Mouse (Mus musculus) erythroblast, embryonic 14.5 days (primary cell): ENCODE measurements around the gene Adgrf5. TPM values are rescaled to one million over a fixed set of nuclear protein-coding genes. Genes with fewer than 3 reads are reported as not detected.

Experiments used
- H3K27me3 ChIP-seq: 2 replicates; pipeline ENCODE4 v1.6.1; 2012; ENCODE audit warnings: inconsistent platforms; ENCODE audit not compliant: control insufficient read depth
- H3K36me3 ChIP-seq: 2 replicates; pipeline ENCODE4 v1.6.1; 2012; ENCODE audit warnings: mild to moderate bottlenecking, inconsistent platforms; ENCODE audit not compliant: control insufficient read depth
- H3K4me1 ChIP-seq: 2 replicates; pipeline ENCODE4 v1.6.1; 2012; ENCODE audit warnings: inconsistent platforms; ENCODE audit not compliant: control insufficient read depth
- H3K4me3 ChIP-seq: replicated peaks from 2 replicates; pipeline ENCODE3; 2012; ENCODE audit warnings: moderate library complexity, mild to moderate bottlenecking, inconsistent platforms
- H3K9me3 ChIP-seq: 2 replicates; pipeline ENCODE4 v1.6.1; 2012; ENCODE audit warnings: low read length, inconsistent platforms, mixed read lengths; ENCODE audit not compliant: control insufficient read depth
- GATA1 ChIP-seq: IDR thresholded peaks from 2 replicates; pipeline ENCODE4 v1.6.1; 2012; ENCODE audit warnings: low read length, inconsistent platforms, mixed read lengths
- TAL1 ChIP-seq: IDR thresholded peaks from 3 replicates; pipeline ENCODE4 v1.6.1; 2012; ENCODE audit warnings: low read length, inconsistent platforms, mixed read lengths
- polyA plus RNA-seq: library from polyadenylated mRNA; stranded (reverse); fragments of >175 nt; gene quantifications from 2 replicates; pipeline ENCODE4 v1.2.3, GENCODE M21; 2012

The Adgrf5 gene
- polyA plus RNA-seq, 1 experiment, result not detected

DNA sequence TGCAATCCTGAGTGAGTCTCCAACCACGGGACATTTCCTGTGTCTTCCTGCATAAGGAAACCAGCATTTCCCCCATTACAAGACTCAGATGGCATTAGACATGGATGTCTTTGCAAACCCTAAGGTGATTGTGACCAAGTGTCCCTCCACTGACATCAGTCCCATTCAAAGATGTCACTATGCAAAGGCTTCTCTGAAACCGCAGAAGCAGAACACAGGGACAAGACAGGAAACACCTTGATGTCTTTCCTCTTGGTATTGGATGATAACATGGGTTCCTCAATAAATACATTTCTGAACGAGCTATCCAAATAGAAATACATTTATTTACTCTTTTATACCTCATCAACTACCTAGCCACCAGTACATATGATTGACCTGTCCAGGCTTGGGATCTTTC, 141.0 kb downstream of the Adgrf5 start:
- Histone ChIP-seq H3K36me3 (no peaks in the 10 kb centered on the region), H3K27me3 (no peaks in the 10 kb centered on the region), H3K4me3 (no peak overlapping the region), H3K4me1 (no peaks in the 10 kb centered on the region), H3K9me3 (no peaks in the 10 kb centered on the region)
- TF ChIP-seq TAL1 (no peak), GATA1 (no peak)

DNA sequence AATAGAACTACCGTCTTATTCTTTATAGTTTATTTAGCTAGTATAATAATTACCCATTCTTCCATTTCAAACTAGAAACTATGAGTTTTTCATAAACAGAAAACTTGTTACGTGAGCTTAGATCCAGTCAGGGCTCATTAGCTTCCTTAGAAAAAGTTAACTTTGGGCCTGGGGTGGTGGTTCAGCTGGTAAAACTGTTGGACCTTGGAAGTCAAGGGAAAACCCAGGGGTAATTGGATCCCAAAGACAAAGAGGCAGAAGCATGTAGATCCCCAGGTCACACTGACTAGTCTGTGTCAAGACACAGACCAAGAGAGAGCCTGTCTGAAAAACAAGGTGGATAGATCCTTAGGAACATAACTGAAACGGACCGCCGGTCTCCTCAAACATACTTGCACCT, 141.4 kb downstream of the Adgrf5 start:
- Histone ChIP-seq H3K36me3 (no peaks in the 10 kb centered on the region), H3K27me3 (no peaks in the 10 kb centered on the region), H3K9me3 (no peaks in the 10 kb centered on the region), H3K4me1 (no peaks in the 10 kb centered on the region), H3K4me3 (no peak overlapping the region)
- TF ChIP-seq GATA1, result no peak
- TF ChIP-seq TAL1, result no peak

DNA sequence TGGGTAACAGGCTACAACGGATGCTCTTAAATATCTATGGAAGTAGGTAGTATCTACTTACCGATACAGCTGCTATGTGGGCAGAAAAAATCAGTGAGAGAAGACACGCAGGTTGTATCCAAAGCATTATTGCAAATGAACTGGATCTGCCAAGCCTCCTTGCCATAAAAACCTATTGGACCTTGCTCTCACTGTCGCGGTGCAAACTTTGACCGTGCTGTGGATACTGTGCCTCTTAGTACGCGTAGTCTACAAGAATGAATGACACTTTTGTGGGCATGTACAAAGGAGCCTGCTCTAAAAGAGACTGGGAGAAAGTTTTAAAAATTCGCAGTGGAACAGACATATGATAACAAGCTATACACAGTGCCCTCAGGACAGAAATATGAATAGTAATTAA, 142.3 kb downstream of the Adgrf5 start, which contains the start of gene Mep1a:
Gene Mep1a (minus strand): TSS at position 221 of the 400 bp plus-strand sequence.
- H3K4me3 ChIP-seq, result no peak within 1 kb of the TSS
- TF ChIP-seq TAL1, result no peak
- no peaks in the 10 kb centered on the region for H3K4me1 ChIP-seq

DNA sequence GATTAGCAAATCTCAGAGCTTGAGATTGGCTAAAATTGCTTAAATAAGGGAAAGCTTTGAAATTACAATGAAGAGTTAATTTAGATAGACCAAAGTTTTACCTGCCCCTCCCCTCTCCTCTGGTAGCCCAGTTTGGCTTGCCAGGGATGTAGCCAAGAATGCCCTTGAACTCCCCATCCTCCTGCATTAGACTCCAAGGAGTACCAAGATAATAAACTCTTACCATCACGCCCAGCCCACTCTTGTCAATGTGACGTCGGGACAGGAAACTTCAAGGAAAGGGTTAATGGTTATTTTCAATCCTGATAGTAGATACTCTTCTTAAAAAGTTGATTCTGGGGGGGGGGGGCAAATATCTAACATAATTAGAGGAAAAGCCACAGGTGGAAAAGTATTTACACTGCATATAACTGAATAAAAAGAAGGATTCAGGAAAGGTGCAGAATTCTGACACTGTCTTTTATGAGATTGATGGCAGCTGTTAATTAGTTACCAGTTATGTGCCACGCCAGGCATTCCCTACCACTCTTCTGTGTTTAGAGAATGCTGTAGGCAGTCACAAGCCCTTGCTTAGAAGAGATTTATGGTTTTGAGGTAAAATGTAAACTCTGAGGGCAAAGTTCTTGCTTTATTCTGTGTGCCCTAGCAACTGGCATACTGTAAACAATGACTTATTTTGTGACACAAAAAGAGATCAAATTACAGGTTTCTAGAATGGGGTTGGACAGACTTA, 143.8 kb downstream of the Adgrf5 start:
- H3K4me3 ChIP-seq, result no peak overlapping the region
- no peaks in the 10 kb centered on the region for H3K4me1 ChIP-seq
- TF ChIP-seq GATA1 (no peak), TAL1 (no peak)
- no peaks in the 10 kb centered on the region for H3K27me3 ChIP-seq
- no peaks in the 10 kb centered on the region for H3K9me3 ChIP-seq
- no peaks in the 10 kb centered on the region for H3K36me3 ChIP-seq

More for the DNA sequence above, 142.3 kb downstream of the Adgrf5 start, which contains the start of gene Mep1a:
- Histone ChIP-seq H3K9me3 (no peaks in the 10 kb centered on the region), H3K27me3 (no peaks in the 10 kb centered on the region), H3K36me3 (no peaks in the 10 kb centered on the region)

DNA sequence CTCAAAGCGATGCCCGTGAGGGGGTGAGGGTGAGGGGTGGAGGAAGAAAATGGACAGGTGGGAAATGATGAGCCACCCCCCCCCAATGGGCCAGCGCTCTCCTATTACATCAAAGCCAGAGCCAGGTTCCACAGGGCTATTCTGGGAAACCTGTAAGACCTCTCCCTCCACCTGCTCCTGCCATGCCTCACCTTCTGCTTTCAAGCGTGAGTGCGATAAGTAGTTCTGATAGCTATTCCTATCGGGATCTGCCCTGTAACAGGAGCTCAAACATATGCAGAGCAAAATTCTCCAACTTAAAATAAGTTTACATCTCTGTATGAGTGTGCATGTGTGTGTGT, 144.3 kb downstream of the Adgrf5 start:
- no peak overlapping the region for H3K4me3 ChIP-seq
- H3K36me3 ChIP-seq, result no peaks in the 10 kb centered on the region
- H3K4me1 ChIP-seq, result no peaks in the 10 kb centered on the region
- H3K9me3 ChIP-seq, result no peaks in the 10 kb centered on the region
- no peak for TF ChIP-seq GATA1
- TF ChIP-seq TAL1, result no peak
- no peaks in the 10 kb centered on the region for H3K27me3 ChIP-seq

Other genes starting within 250 kb of the Adgrf5 start
- not detected in 2 replicates for gene Adgrf1, start 90.1 kb upstream of the Adgrf5 start, polyA plus RNA-seq
- gene Mep1a, start 142.4 kb downstream of the Adgrf5 start, polyA plus RNA-seq, result not detected in 2 replicates
- gene Ankrd66, start 183.2 kb downstream of the Adgrf5 start, polyA plus RNA-seq, result not detected in 2 replicates
- 0.02 TPM in 1 of 2 replicates, not detected in the other for gene Pla2g7, start 207.6 kb downstream of the Adgrf5 start, polyA plus RNA-seq